Mouse (Mus musculus) neural tube, embryonic 11.5 days (tissue): ENCODE results near the gene Ppig. TPM values are rescaled to one million over a fixed set of nuclear protein-coding genes. Genes with fewer than 3 reads are reported as not detected.
A peak's percentile ranks its signal among the peaks of the same experiment; 100 is the strongest.

Source experiments
- ATAC-seq: fragments of 200-750 bp; cut with Nextera tagmentation; 2 replicates; pipeline ENCODE4 v1.8.0; 2017; ENCODE audit warnings: moderate number of reproducible peaks, mild to moderate bottlenecking, moderate TSS enrichment, moderate library complexity; ENCODE audit not compliant: insufficient read depth, low FRiP score, low TSS enrichment
- DNase-seq: peaks from one replicate; pipeline ENCODE4 v3.0.0-alpha.2; 2015; ENCODE audit warnings: low spot score
- H3K27ac ChIP-seq: fragments of 300-500 bp; sonication (generic); 2 replicates; pipeline ENCODE4 v1.5.1; 2014; ENCODE audit warnings: low read depth, mild to moderate bottlenecking, low read length
- H3K27me3 ChIP-seq: fragments of 300-500 bp; sonication (generic); 2 replicates; pipeline ENCODE4 v1.6.1; 2014; ENCODE audit warnings: mild to moderate bottlenecking, low read length, mixed read lengths; ENCODE audit not compliant: control insufficient read depth, insufficient read depth
- H3K36me3 ChIP-seq: fragments of 300-500 bp; sonication (generic); 2 replicates; pipeline ENCODE4 v1.6.1; 2014; ENCODE audit warnings: mild to moderate bottlenecking, low read length, moderate library complexity, mixed read lengths; ENCODE audit not compliant: control insufficient read depth, insufficient read depth
- H3K4me1 ChIP-seq: fragments of 300-500 bp; sonication (generic); 2 replicates; pipeline ENCODE4 v1.6.1; 2014; ENCODE audit warnings: low read length, mixed read lengths; ENCODE audit not compliant: control insufficient read depth, insufficient read depth
- H3K4me2 ChIP-seq: fragments of 300-500 bp; sonication (generic); 2 replicates; pipeline ENCODE4 v1.6.1; 2014; ENCODE audit warnings: low read depth, mild to moderate bottlenecking, moderate library complexity
- H3K4me3 ChIP-seq: fragments of 300-500 bp; sonication (generic); 2 replicates; pipeline ENCODE4 v1.5.1; 2014; ENCODE audit warnings: low read depth, low read length
- H3K9ac ChIP-seq: fragments of 300-500 bp; sonication (generic); 2 replicates; pipeline ENCODE4 v1.6.1; 2014; ENCODE audit warnings: mild to moderate bottlenecking, low read length
- H3K9me3 ChIP-seq: fragments of 300-500 bp; sonication (generic); 2 replicates; pipeline ENCODE4 v1.6.1; 2016; ENCODE audit warnings: low read length; ENCODE audit not compliant: control insufficient read depth
- WGBS: fragments of 180-500 bp; shearing (Covaris S2); extraction: QIAGEN DNeasy Blood & Tissue Kit; methylation state at CpG from one replicate; pipeline ENCODE4 v1.1.7; 2014; 5-methylcytosine and 5-hydroxymethylcytosine counted together
- polyA plus RNA-seq: library from polyadenylated mRNA; unstranded; fragments of >200 nt; fragmentation: Nextera tagmentation; extraction: Ambion mirVana; gene quantifications from 2 replicates; pipeline ENCODE4 v1.2.1, GENCODE M21; 2014

Gene Ppig
- polyA plus RNA-seq, 1 experiment from 2014 or later: 105 TPM

GRCm38 (mm10) chr2:69719121-69719520, 3.2 kb upstream of the Ppig start:
- 83% methylated on average over 1 of the region's 1 CpGs for WGBS
- ATAC-seq (no peak), DNase-seq (no peak)
- Histone ChIP-seq H3K9ac (no peak overlapping the region), H3K4me2 (no peak overlapping the region), H3K36me3 (no peaks in the 10 kb centered on the region), H3K9me3 (no peaks in the 10 kb centered on the region), H3K4me3 (no peak overlapping the region), H3K27me3 (no peaks in the 10 kb centered on the region), H3K27ac (no peak overlapping the region), H3K4me1 (0 out of 2 replicates have a peak, but pooled peaks cover 2% of the 10 kb centered on the region)

- Histone ChIP-seq H3K4me1 (0 out of 2 replicates have a peak, but pooled peaks cover 3% of the 10 kb centered on the region), H3K4me2 (peak overlapping the region; percentile 59), H3K9me3 (no peaks in the 10 kb centered on the region), H3K36me3 (no peaks in the 10 kb centered on the region), H3K27ac (peak overlapping the region; percentile 62), H3K27me3 (no peaks in the 10 kb centered on the region), H3K4me3 (peak overlapping the region; percentile 98), H3K9ac (peak overlapping the region; percentile 86)
- ATAC-seq: peak; percentile 98
- 0% methylated on average over 82 of the region's 91 CpGs for WGBS
- DNase-seq: peak; percentile 95
Measured at GRCm38 (mm10) chr2:69722650-69723518, 539 bp downstream of the Ppig start.

GRCm38 (mm10) chr2:69723519-69723825, 1.1 kb downstream of the Ppig start:
- DNase-seq (no peak), ATAC-seq (no peak)
- WGBS: 1% methylated on average over 13 of the region's 13 CpGs
- peak overlapping the region; percentile 59 for H3K4me2 ChIP-seq
- no peaks in the 10 kb centered on the region for H3K27me3 ChIP-seq
- H3K27ac ChIP-seq: peak overlapping the region; percentile 62; the same call in 1 of the 2 replicates
- H3K9ac ChIP-seq: peak overlapping the region; percentile 86
- 0 out of 2 replicates have a peak, but pooled peaks cover 3% of the 10 kb centered on the region for H3K4me1 ChIP-seq
- H3K9me3 ChIP-seq: no peaks in the 10 kb centered on the region
- H3K4me3 ChIP-seq: peak overlapping the region; percentile 98
- H3K36me3 ChIP-seq: no peaks in the 10 kb centered on the region

- Histone ChIP-seq H3K4me3 (no peak overlapping the region), H3K27ac (no peak overlapping the region), H3K36me3 (peaks cover 11% of the 10 kb centered on the region), H3K27me3 (no peaks in the 10 kb centered on the region), H3K4me2 (no peak overlapping the region), H3K9ac (no peak overlapping the region), H3K9me3 (no peaks in the 10 kb centered on the region), H3K4me1 (no peaks in the 10 kb centered on the region)
- DNase-seq (no peak), ATAC-seq (no peak)
- 98% methylated on average over 1 of the region's 1 CpGs for WGBS
Measured at GRCm38 (mm10) chr2:69745091-69745490, 22.7 kb downstream of the Ppig start.

GRCm38 (mm10) chr2:69760980-69761379, 38.6 kb downstream of the Ppig start:
- H3K27ac ChIP-seq: 0 out of 2 replicates have a peak overlapping the region, but pooled peaks have one; percentile 63
- no peaks in the 10 kb centered on the region for H3K4me1 ChIP-seq
- H3K4me3 ChIP-seq: no peak overlapping the region
- H3K4me2 ChIP-seq: no peak overlapping the region
- no peak overlapping the region for H3K9ac ChIP-seq
- no peaks in the 10 kb centered on the region for H3K36me3 ChIP-seq
- DNase-seq: peak; percentile 27
- no peaks in the 10 kb centered on the region for H3K9me3 ChIP-seq
- no peaks in the 10 kb centered on the region for H3K27me3 ChIP-seq
- peak; percentile 83 for ATAC-seq
- 48% methylated on average over 5 of the region's 5 CpGs for WGBS

- Histone ChIP-seq H3K4me3 (no peak overlapping the region), H3K27me3 (no peaks in the 10 kb centered on the region), H3K9me3 (no peaks in the 10 kb centered on the region), H3K36me3 (no peaks in the 10 kb centered on the region), H3K4me2 (no peak overlapping the region), H3K4me1 (no peaks in the 10 kb centered on the region), H3K9ac (no peak overlapping the region), H3K27ac (no peak overlapping the region)
- DNase-seq (no peak), ATAC-seq (no peak)
- WGBS: 88% methylated on average over 4 of the region's 4 CpGs
Measured at GRCm38 (mm10) chr2:69763340-69763739, 41.0 kb downstream of the Ppig start.

- Histone ChIP-seq H3K4me2 (no peak overlapping the region), H3K9ac (no peak overlapping the region), H3K36me3 (no peaks in the 10 kb centered on the region), H3K27ac (no peak overlapping the region), H3K4me1 (no peaks in the 10 kb centered on the region), H3K27me3 (no peaks in the 10 kb centered on the region), H3K9me3 (no peaks in the 10 kb centered on the region), H3K4me3 (no peak overlapping the region)
- DNase-seq (no peak), ATAC-seq (no peak)
- WGBS: 79% methylated on average over 1 of the region's 1 CpGs
Measured at GRCm38 (mm10) chr2:69764716-69765115, 42.4 kb downstream of the Ppig start.

GRCm38 (mm10) chr2:69773331-69773730, 51.0 kb downstream of the Ppig start:
- 91% methylated on average over 3 of the region's 3 CpGs for WGBS
- Histone ChIP-seq H3K27me3 (no peaks in the 10 kb centered on the region), H3K27ac (no peak overlapping the region), H3K9me3 (no peaks in the 10 kb centered on the region), H3K4me2 (no peak overlapping the region), H3K4me3 (no peak overlapping the region), H3K9ac (no peak overlapping the region), H3K4me1 (no peaks in the 10 kb centered on the region), H3K36me3 (no peaks in the 10 kb centered on the region)
- no peak for DNase-seq
- no peak for ATAC-seq
